Mouse (Mus musculus) C3H10T1/2 (cell line): ENCODE data around the gene Cacna1g. TPM values are rescaled to one million over a fixed set of nuclear protein-coding genes. Genes with fewer than 3 reads are reported as not detected.

ENCODE experiments used
- polyA plus RNA-seq, 2 experiments: library from polyadenylated mRNA; unstranded; fragments of >200 nt; fragmentation: generic; extraction: Trizol; gene quantifications; one replicate each; pipeline ENCODE4 v1.2.1; 2012; ENCODE audit warnings: missing spikeins in 2 of 2

Cacna1g gene
- polyA plus RNA-seq = 10 to 100 TPM in 1 of 2 experiments, under 1 TPM in 1; 0.15 to 53.5 TPM

GRCm38 (mm10) chr11:94473707-94474543 lies at the start of gene Cacna1g:
Gene Cacna1g (minus strand): TSS chr11:94474198.

GRCm38 (mm10) chr11:94521219-94521843 lies 47.3 kb upstream of the Cacna1g start, which contains the start of gene Mycbpap:
Gene Mycbpap (minus strand): TSS chr11:94521742.

GRCm38 (mm10) chr11:94499661-94500152 lies 25.7 kb upstream of the Cacna1g start, which contains the start of gene Epn3:
Gene Epn3 (minus strand): TSS chr11:94499974.

GRCm38 (mm10) chr11:94486001-94486400 lies 12.0 kb upstream of the Cacna1g start, which contains the start of gene Spata20:
Gene Spata20 (minus strand): TSS chr11:94486179.

GRCm38 (mm10) chr11:94392672-94393109 lies 81.3 kb downstream of the Cacna1g start, which contains the start of gene Abcc3:
Gene Abcc3 (minus strand): TSS chr11:94392997.

Other genes with a start within 250 kb of the Cacna1g start
- gene Wfikkn2, start 228.2 kb downstream of the Cacna1g start, polyA plus RNA-seq = under 1 TPM; 0.01 to 0.26 TPM
- not detected for gene Gm21885, start 192.3 kb downstream of the Cacna1g start, polyA plus RNA-seq
- gene Luc7l3, start 152.2 kb downstream of the Cacna1g start, polyA plus RNA-seq = 10 to 100 TPM in 1 of 2 experiments, 1 to 10 TPM in 1; 5.7 to 20.8 TPM
- 10 to 100 TPM; 58.6 to 60.3 TPM for gene Ankrd40, start 146.2 kb downstream of the Cacna1g start, polyA plus RNA-seq
- gene Abcc3, start 81.2 kb downstream of the Cacna1g start, polyA plus RNA-seq = 1 to 10 TPM in 1 of 2 experiments, under 1 TPM in 1; 0.28 to 3.4 TPM
- 1 to 10 TPM in 1 of 2 experiments, not detected in 1; 1.1 TPM for gene Spata20, start 12.0 kb upstream of the Cacna1g start, polyA plus RNA-seq
- gene Epn3, start 25.8 kb upstream of the Cacna1g start, polyA plus RNA-seq = 1 to 10 TPM; 1.4 to 1.9 TPM
- under 1 TPM in 1 of 2 experiments, not detected in 1; 0.24 TPM for gene Mycbpap, start 47.5 kb upstream of the Cacna1g start, polyA plus RNA-seq
- gene Rsad1, start 75.1 kb upstream of the Cacna1g start, polyA plus RNA-seq = 1 to 10 TPM; 1.9 to 5.3 TPM
- under 1 TPM in 1 of 2 experiments, not detected in 1; 0.08 TPM for gene Chad, start 90.8 kb upstream of the Cacna1g start, polyA plus RNA-seq
- gene Acsf2, start 127.7 kb upstream of the Cacna1g start, polyA plus RNA-seq = 1 to 10 TPM; 1.2 to 5.9 TPM
- 100 to 1,000 TPM; 116 to 226 TPM for gene Lrrc59, start 155.6 kb upstream of the Cacna1g start, polyA plus RNA-seq
- gene Mrpl27, start 179.6 kb upstream of the Cacna1g start, polyA plus RNA-seq = 100 to 1,000 TPM in 1 of 2 experiments, 10 to 100 TPM in 1; 81.1 to 126 TPM
- gene Eme1, start 179.8 kb upstream of the Cacna1g start, polyA plus RNA-seq = 1 to 10 TPM; 7.5 to 8.1 TPM
- 10 to 100 TPM in 1 of 2 experiments, 1 to 10 TPM in 1; 9.0 to 35.0 TPM for gene Xylt2, start 203.3 kb upstream of the Cacna1g start, polyA plus RNA-seq
- not detected for gene Gm11541, start 230.3 kb upstream of the Cacna1g start, polyA plus RNA-seq